Mouse (Mus musculus): ENCODE measurements around the gene Olfr459. TPM values are rescaled to one million over a fixed set of nuclear protein-coding genes. Genes with fewer than 3 reads are reported as not detected.

The Olfr459 gene
- polyA plus RNA-seq, 1 experiment: not detected

DNA sequence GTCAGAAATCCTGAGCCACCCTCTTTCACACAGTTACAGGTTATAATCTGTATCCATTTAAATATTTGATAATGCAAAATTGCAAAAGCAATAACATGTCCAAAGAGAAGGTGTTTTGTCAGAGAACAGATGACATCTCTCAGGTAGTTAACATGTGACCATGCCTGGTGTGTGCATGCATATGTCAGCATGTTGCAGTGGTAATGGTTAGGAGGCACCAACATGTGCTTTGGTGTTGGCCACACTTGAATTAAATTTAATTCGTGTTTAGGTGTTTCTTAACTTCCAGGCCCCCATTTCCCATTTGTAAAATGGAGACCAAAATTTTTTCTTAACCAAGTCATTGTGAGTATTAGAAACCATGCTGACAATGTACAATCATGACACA, 12.6 kb downstream of the Olfr459 start:
- no peaks in the 10 kb centered on the region for H3K79me2 ChIP-seq (ENCODE audit: control insufficient read depth, insufficient read depth)
- H3ac ChIP-seq (ENCODE audit: control insufficient read depth, insufficient read length, low read depth): no peak overlapping the region
- H3K27me3 ChIP-seq (ENCODE audit: control insufficient read depth, insufficient read depth, insufficient read length): peaks cover 3% of the 10 kb centered on the region
- no peaks in the 10 kb centered on the region for H3K79me3 ChIP-seq (ENCODE audit: low read depth)
- H3K36me3 ChIP-seq (ENCODE audit: control insufficient read depth, insufficient read depth): no peaks in the 10 kb centered on the region
- no peak overlapping the region for H3K4me3 ChIP-seq (ENCODE audit: insufficient read depth, poor library complexity, severe bottlenecking)
- TF ChIP-seq MYOD1 (IDR thresholded peaks at IDR 0.05; ENCODE audit: control insufficient read depth, insufficient read length, low read depth): no peak
- TF ChIP-seq MAX (IDR thresholded peaks at IDR 0.05): no peak
- no peak for TF ChIP-seq MYOG (IDR thresholded peaks at IDR 0.05; ENCODE audit: control insufficient read depth, extremely low read depth, insufficient read length)
- TF ChIP-seq FOSL1 (IDR thresholded peaks at IDR 0.05; ENCODE audit: insufficient read depth, low read length, poor library complexity, severe bottlenecking): no peak
- TF ChIP-seq USF1 (IDR thresholded peaks at IDR 0.05; ENCODE audit: low read depth): no peak
- no peak for TF ChIP-seq CEBPB (IDR thresholded peaks at IDR 0.05; ENCODE audit: low read depth)
- TF ChIP-seq CTCF (IDR thresholded peaks at IDR 0.05; ENCODE audit: control insufficient read depth, insufficient read depth, insufficient read length): no peak

DNA sequence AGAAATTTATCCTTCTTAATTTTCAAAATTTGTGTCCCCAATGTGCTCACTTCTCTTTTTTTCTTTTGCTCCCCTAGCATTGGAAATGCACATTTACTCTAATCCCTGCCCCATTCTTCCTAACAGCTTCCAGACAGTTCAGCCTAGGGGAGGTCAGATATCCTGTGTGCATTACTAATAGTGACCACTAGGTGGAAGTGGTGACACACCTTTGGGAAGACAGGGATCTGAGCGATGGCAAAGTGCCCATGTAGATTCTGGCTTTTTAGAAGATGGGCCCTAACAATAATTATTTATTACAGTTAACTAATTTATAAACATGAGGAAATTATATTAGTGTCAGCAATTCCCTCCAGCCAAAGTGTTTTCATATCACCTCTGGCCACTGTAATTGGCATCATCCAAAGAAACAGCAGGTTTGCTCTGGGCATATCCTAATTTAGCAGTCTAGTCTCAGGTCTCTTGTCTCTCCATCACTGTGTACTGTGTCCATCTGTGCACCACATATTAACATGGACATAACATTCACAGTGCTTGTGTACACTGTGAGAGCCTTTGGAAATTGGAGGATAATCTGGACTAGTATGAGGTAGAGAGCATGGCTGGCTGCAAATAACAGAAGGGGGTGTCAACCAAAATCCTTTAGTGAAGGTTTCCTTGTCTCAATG, 13.1 kb downstream of the Olfr459 start:
- Histone ChIP-seq H3K4me3 (ENCODE audit: insufficient read depth, poor library complexity, severe bottlenecking) (no peak overlapping the region), H3K79me3 (ENCODE audit: low read depth) (no peaks in the 10 kb centered on the region), H3ac (ENCODE audit: control insufficient read depth, insufficient read length, low read depth) (no peak overlapping the region), H3K36me3 (ENCODE audit: control insufficient read depth, insufficient read depth) (no peaks in the 10 kb centered on the region), H3K27me3 (ENCODE audit: control insufficient read depth, insufficient read depth, insufficient read length) (peaks cover 3% of the 10 kb centered on the region), H3K79me2 (ENCODE audit: control insufficient read depth, insufficient read depth) (no peaks in the 10 kb centered on the region)
- TF ChIP-seq MYOG (IDR thresholded peaks at IDR 0.05; ENCODE audit: control insufficient read depth, extremely low read depth, insufficient read length) (no peak), MAX (IDR thresholded peaks at IDR 0.05) (no peak), MYOD1 (IDR thresholded peaks at IDR 0.05; ENCODE audit: control insufficient read depth, insufficient read length, low read depth) (no peak), CEBPB (IDR thresholded peaks at IDR 0.05; ENCODE audit: low read depth) (no peak), CTCF (IDR thresholded peaks at IDR 0.05; ENCODE audit: control insufficient read depth, insufficient read depth, insufficient read length) (peak; percentile 49), FOSL1 (IDR thresholded peaks at IDR 0.05; ENCODE audit: insufficient read depth, low read length, poor library complexity, severe bottlenecking) (no peak), USF1 (IDR thresholded peaks at IDR 0.05; ENCODE audit: low read depth) (no peak)

DNA sequence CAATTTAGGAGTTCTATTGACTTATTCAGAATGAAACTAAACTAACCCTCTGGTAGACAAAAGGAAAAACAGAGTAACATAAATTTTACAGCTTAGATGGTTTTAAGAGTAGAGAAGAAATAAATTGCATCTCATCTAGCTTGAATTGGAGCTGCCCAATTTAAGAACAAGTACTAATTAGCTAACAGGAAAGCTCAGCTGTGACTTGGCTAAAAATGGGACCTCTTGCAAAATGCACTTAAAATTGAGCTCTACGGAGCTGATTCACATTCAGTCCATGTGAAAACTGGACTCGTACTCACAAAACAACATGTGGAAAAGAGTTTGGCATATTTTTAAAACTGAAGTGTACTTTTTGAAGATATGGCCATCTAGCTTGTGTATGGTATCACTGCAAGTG, 15.4 kb downstream of the Olfr459 start:
- no peaks in the 10 kb centered on the region for H3K27me3 ChIP-seq (ENCODE audit: control insufficient read depth, insufficient read depth, insufficient read length)
- H3K79me3 ChIP-seq (ENCODE audit: low read depth): no peaks in the 10 kb centered on the region
- no peak overlapping the region for H3K4me3 ChIP-seq (ENCODE audit: insufficient read depth, poor library complexity, severe bottlenecking)
- no peak overlapping the region for H3ac ChIP-seq (ENCODE audit: control insufficient read depth, insufficient read length, low read depth)
- TF ChIP-seq USF1 (IDR thresholded peaks at IDR 0.05; ENCODE audit: low read depth): no peak
- TF ChIP-seq FOSL1 (IDR thresholded peaks at IDR 0.05; ENCODE audit: insufficient read depth, low read length, poor library complexity, severe bottlenecking): no peak
- TF ChIP-seq CEBPB (IDR thresholded peaks at IDR 0.05; ENCODE audit: low read depth): no peak
- TF ChIP-seq CTCF (IDR thresholded peaks at IDR 0.05; ENCODE audit: control insufficient read depth, insufficient read depth, insufficient read length): no peak
- TF ChIP-seq MYOD1 (IDR thresholded peaks at IDR 0.05; ENCODE audit: control insufficient read depth, insufficient read length, low read depth): no peak
- no peak for TF ChIP-seq MYOG (IDR thresholded peaks at IDR 0.05; ENCODE audit: control insufficient read depth, extremely low read depth, insufficient read length)
- no peak for TF ChIP-seq MAX (IDR thresholded peaks at IDR 0.05)
- H3K36me3 ChIP-seq (ENCODE audit: control insufficient read depth, insufficient read depth): no peaks in the 10 kb centered on the region
- no peaks in the 10 kb centered on the region for H3K79me2 ChIP-seq (ENCODE audit: control insufficient read depth, insufficient read depth)

DNA sequence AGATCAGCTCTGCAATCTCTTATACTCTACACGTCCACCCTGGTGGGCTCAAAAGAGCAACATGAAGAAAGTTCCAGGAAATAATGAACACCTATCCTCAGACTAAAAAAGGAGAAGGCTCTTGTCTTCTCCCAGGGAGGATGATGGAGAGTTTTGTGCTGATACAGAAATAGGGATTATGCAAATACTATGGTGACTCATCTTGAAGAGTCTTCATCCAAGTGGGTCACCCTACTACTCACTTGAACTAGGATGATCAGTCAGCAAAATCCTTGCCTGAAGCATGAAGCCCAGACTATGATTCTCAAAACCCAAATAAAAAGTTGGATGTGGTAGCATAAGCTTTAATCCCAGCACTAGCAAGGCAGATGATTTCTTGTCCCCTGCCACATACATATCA, 16.6 kb downstream of the Olfr459 start:
- Histone ChIP-seq H3K36me3 (ENCODE audit: control insufficient read depth, insufficient read depth) (no peaks in the 10 kb centered on the region), H3K79me3 (ENCODE audit: low read depth) (no peaks in the 10 kb centered on the region), H3K4me3 (ENCODE audit: insufficient read depth, poor library complexity, severe bottlenecking) (no peak overlapping the region), H3K79me2 (ENCODE audit: control insufficient read depth, insufficient read depth) (no peaks in the 10 kb centered on the region), H3K27me3 (ENCODE audit: control insufficient read depth, insufficient read depth, insufficient read length) (no peaks in the 10 kb centered on the region), H3ac (ENCODE audit: control insufficient read depth, insufficient read length, low read depth) (no peak overlapping the region)
- TF ChIP-seq MYOD1 (IDR thresholded peaks at IDR 0.05; ENCODE audit: control insufficient read depth, insufficient read length, low read depth) (no peak), MAX (IDR thresholded peaks at IDR 0.05) (no peak), USF1 (IDR thresholded peaks at IDR 0.05; ENCODE audit: low read depth) (no peak), MYOG (IDR thresholded peaks at IDR 0.05; ENCODE audit: control insufficient read depth, extremely low read depth, insufficient read length) (no peak), FOSL1 (IDR thresholded peaks at IDR 0.05; ENCODE audit: insufficient read depth, low read length, poor library complexity, severe bottlenecking) (no peak), CTCF (IDR thresholded peaks at IDR 0.05; ENCODE audit: control insufficient read depth, insufficient read depth, insufficient read length) (no peak), CEBPB (IDR thresholded peaks at IDR 0.05; ENCODE audit: low read depth) (no peak)

DNA sequence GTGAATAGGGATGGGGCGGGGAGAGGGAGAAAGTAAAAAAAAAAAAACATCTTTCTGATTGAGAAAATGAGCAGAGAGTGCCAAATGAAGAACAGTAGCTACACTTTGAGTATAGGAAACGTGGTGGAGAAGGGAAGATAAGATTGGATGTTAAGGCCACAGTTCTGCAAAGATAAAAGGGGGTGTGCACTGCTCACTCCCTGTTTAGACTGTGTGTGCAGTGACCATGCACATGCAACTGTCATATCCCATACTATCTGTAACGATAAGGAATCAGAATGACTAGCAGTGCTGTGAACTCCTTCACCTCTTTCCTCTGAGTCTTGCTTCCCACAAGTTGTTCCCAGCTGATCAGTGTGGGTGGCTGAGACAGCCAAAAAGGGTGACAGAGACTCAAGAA, 17.8 kb downstream of the Olfr459 start:
- H3ac ChIP-seq (ENCODE audit: control insufficient read depth, insufficient read length, low read depth): no peak overlapping the region

DNA sequence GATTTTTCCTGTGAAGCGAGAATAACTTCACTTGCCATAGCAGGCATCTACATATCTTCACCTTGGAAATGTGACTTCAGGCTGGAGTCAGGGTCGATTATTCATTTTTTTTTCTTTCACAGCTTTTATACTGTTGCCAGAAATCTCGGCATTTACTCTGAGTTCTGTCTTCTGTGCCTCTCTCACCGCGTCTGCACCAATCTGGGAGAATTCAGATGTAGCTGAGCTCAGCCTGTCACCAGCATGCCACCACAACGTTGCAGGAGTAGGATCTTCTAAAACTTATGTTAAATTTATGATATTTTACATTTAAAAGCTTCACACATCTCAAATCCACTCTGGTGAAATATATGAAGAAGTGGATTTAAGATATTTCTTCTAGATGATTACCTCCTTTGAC, 20.4 kb downstream of the Olfr459 start:
- Histone ChIP-seq H3K4me3 (ENCODE audit: insufficient read depth, poor library complexity, severe bottlenecking) (no peak overlapping the region), H3K36me3 (ENCODE audit: control insufficient read depth, insufficient read depth) (no peaks in the 10 kb centered on the region), H3K79me3 (ENCODE audit: low read depth) (no peaks in the 10 kb centered on the region), H3ac (ENCODE audit: control insufficient read depth, insufficient read length, low read depth) (no peak overlapping the region), H3K27me3 (ENCODE audit: control insufficient read depth, insufficient read depth, insufficient read length) (peaks cover 3% of the 10 kb centered on the region), H3K79me2 (ENCODE audit: control insufficient read depth, insufficient read depth) (no peaks in the 10 kb centered on the region)
- TF ChIP-seq USF1 (IDR thresholded peaks at IDR 0.05; ENCODE audit: low read depth) (no peak), CTCF (IDR thresholded peaks at IDR 0.05; ENCODE audit: control insufficient read depth, insufficient read depth, insufficient read length) (no peak), MYOG (IDR thresholded peaks at IDR 0.05; ENCODE audit: control insufficient read depth, extremely low read depth, insufficient read length) (no peak), CEBPB (IDR thresholded peaks at IDR 0.05; ENCODE audit: low read depth) (no peak), MYOD1 (IDR thresholded peaks at IDR 0.05; ENCODE audit: control insufficient read depth, insufficient read length, low read depth) (no peak), MAX (IDR thresholded peaks at IDR 0.05) (no peak), FOSL1 (IDR thresholded peaks at IDR 0.05; ENCODE audit: insufficient read depth, low read length, poor library complexity, severe bottlenecking) (no peak)

More for the DNA sequence above, 17.8 kb downstream of the Olfr459 start:
- H3K4me3 ChIP-seq (ENCODE audit: insufficient read depth, poor library complexity, severe bottlenecking): no peak overlapping the region
- TF ChIP-seq CEBPB (IDR thresholded peaks at IDR 0.05; ENCODE audit: low read depth): no peak
- TF ChIP-seq MYOD1 (IDR thresholded peaks at IDR 0.05; ENCODE audit: control insufficient read depth, insufficient read length, low read depth): no peak
- no peak for TF ChIP-seq MAX (IDR thresholded peaks at IDR 0.05)
- no peak for TF ChIP-seq CTCF (IDR thresholded peaks at IDR 0.05; ENCODE audit: control insufficient read depth, insufficient read depth, insufficient read length)
- no peaks in the 10 kb centered on the region for H3K36me3 ChIP-seq (ENCODE audit: control insufficient read depth, insufficient read depth)
- no peaks in the 10 kb centered on the region for H3K79me2 ChIP-seq (ENCODE audit: control insufficient read depth, insufficient read depth)
- no peaks in the 10 kb centered on the region for H3K79me3 ChIP-seq (ENCODE audit: low read depth)
- H3K27me3 ChIP-seq (ENCODE audit: control insufficient read depth, insufficient read depth, insufficient read length): no peaks in the 10 kb centered on the region
